Mouse (Mus musculus) CH12.LX (cell line): ENCODE results near the gene Vrtn.

ENCODE experiments used
- CTCF ChIP-seq, 2 experiments: IDR thresholded peaks in 1 of 2; conservative IDR thresholded peaks in 1 of 2; 2 replicates each; pipeline ENCODE4 v1.5.1; 2011 to 2012; ENCODE audit warnings: low read depth in 2 of 2, low read length in 2 of 2, improper control_type of control experiment in 1 of 2, inconsistent platforms in 1 of 2, mild to moderate bottlenecking in 1 of 2, moderate library complexity in 1 of 2
- E2F4 ChIP-seq: IDR thresholded peaks from 2 replicates; pipeline ENCODE4 v1.6.1; 2011; ENCODE audit warnings: low read depth, low read length, improper control_type of control experiment; ENCODE audit not compliant: insufficient replicate concordance
- ELF1 ChIP-seq: IDR thresholded peaks from 2 replicates; pipeline ENCODE4 v1.6.1; 2014; ENCODE audit warnings: low read depth, mild to moderate bottlenecking, inconsistent platforms, low read length, improper control_type of control experiment
- EP300 ChIP-seq: IDR thresholded peaks from 2 replicates; pipeline ENCODE4 v1.6.1; 2011; ENCODE audit warnings: low read length, improper control_type of control experiment
- ETS1 ChIP-seq: conservative IDR thresholded peaks from 2 replicates; pipeline ENCODE4 v1.6.1; 2012; ENCODE audit warnings: low read depth, mild to moderate bottlenecking, inconsistent platforms, low read length, improper control_type of control experiment, moderate library complexity
- MAX ChIP-seq: IDR thresholded peaks from 2 replicates; pipeline ENCODE4 v1.6.1; 2011; ENCODE audit warnings: low read length, improper control_type of control experiment
- NRF1 ChIP-seq: IDR thresholded peaks from 2 replicates; pipeline ENCODE4 v1.6.1; 2014; ENCODE audit warnings: low read depth, mild to moderate bottlenecking, inconsistent platforms, low read length, improper control_type of control experiment, moderate library complexity
- POLR2A ChIP-seq: IDR thresholded peaks from 2 replicates; pipeline ENCODE4 v1.6.1; 2011; ENCODE audit warnings: low read depth, mild to moderate bottlenecking, improper control_type of control experiment, low read length
- POLR2AphosphoS2 ChIP-seq: IDR thresholded peaks from 2 replicates; pipeline ENCODE4 v1.6.1; 2011; ENCODE audit warnings: low read depth, low read length, improper control_type of control experiment
- RAD21 ChIP-seq: IDR thresholded peaks from 2 replicates; pipeline ENCODE4 v1.6.1; 2011; ENCODE audit warnings: low read depth, mild to moderate bottlenecking, low read length, improper control_type of control experiment, moderate library complexity
- RCOR1 ChIP-seq: conservative IDR thresholded peaks from 2 replicates; pipeline ENCODE4 v1.6.1; 2012; ENCODE audit warnings: low read depth, mild to moderate bottlenecking, inconsistent platforms, low read length, improper control_type of control experiment
- TBP ChIP-seq: conservative IDR thresholded peaks from 2 replicates; pipeline ENCODE4 v1.6.1; 2011; ENCODE audit warnings: low read depth, low read length, improper control_type of control experiment
- UBTF ChIP-seq: IDR thresholded peaks from 2 replicates; pipeline ENCODE4 v1.6.1; 2012; ENCODE audit warnings: low read depth, mild to moderate bottlenecking, inconsistent platforms, low read length, improper control_type of control experiment, moderate library complexity
- ZC3H11A ChIP-seq: IDR thresholded peaks from 2 replicates; pipeline ENCODE4 v1.6.1; 2012; ENCODE audit warnings: low read depth, mild to moderate bottlenecking, inconsistent platforms, low read length, improper control_type of control experiment

DNA sequence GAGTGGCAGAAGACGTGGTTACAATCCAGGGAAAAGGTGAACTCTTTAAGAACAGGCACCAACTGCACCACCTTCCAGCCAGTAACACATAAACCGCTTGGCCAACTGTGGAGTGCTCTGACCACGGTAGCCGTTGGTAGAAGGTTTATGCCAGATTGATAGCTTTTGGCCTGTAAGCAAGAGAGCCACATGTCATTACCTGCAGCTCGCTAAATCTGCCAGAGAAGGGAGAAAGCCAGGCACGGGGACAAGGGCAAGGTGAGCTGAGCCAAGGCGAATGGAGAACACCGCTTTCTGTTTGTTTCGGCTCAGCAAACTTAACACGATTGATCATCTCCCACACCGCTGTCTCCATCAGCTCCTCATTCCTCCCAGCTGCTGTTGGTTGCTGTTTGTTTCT, 48.2 kb downstream of the Vrtn start:
- TF ChIP-seq UBTF (no peak), CTCF (conservative IDR thresholded peaks at IDR 0.05 in 1 of 2, IDR thresholded peaks at IDR 0.05 in 1 of 2; ENCODE audit: low read depth in 2 of 2, low read length in 2 of 2) (no peak), POLR2AphosphoS2 (no peak), RCOR1 (no peak), MAX (no peak), TBP (no peak), E2F4 (no peak), POLR2A (no peak), RAD21 (no peak), EP300 (no peak), ZC3H11A (no peak), ETS1 (no peak), ELF1 (no peak), NRF1 (no peak)
